Mouse (Mus musculus): ENCODE data around the gene Bsn.

GRCm38 (mm10) chr9:108055061-108055460 is 135.1 kb downstream of the Bsn start:
- TF ChIP-seq GATA1 (IDR thresholded peaks at IDR 0.05; ENCODE audit: borderline replicate concordance, low read length) (no peak), FLI1 (IDR thresholded peaks at IDR 0.05; ENCODE audit: low read length) (no peak)
